Mouse (Mus musculus) small intestine, adult 2 months (tissue): ENCODE results near the gene Tulp2.

ENCODE experiments used
- CTCF ChIP-seq: fragments of 200-500 bp; IDR thresholded peaks from 2 replicates; pipeline ENCODE4 v1.5.1; 2012; ENCODE audit warnings: low read depth, mild to moderate bottlenecking, control low read depth, inconsistent platforms, low read length, moderate library complexity, mixed read lengths; ENCODE audit not compliant: insufficient replicate concordance, insufficient read length; ENCODE audit errors: extremely low read depth
- POLR2A ChIP-seq: fragments of 200-500 bp; IDR thresholded peaks from 2 replicates; pipeline ENCODE4 v1.6.1; 2012; ENCODE audit warnings: low read depth, mild to moderate bottlenecking, control low read depth, inconsistent platforms, low read length, moderate library complexity

DNA sequence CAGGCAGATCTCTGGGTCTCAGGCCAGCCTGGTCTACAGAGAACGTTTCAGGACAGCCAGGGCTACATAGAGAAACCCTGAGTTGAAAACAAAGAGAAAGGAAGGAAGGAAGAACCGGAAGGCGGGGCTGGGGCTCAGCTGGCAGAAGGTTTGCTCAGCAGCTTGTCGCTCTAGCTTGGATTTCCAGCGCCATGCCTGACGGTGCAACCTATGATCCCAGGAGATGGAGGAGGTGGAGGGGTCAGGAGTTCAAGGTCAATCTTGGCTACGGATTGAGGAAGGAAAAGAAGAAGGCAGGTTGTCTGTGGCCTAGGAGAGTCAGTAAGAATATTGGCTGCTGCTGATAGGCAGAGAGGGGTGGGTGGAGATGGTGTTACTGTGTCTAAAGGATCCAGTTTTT, 78.6 kb downstream of the Tulp2 start:
- TF ChIP-seq CTCF, result no peak
- no peak for TF ChIP-seq POLR2A
